Mouse (Mus musculus) cerebellum, adult 18-20 months (tissue): ENCODE results near the gene Skap1.

Source experiments
- DNase-seq, 2 experiments: peaks; one replicate each; pipeline ENCODE4 v3.0.0; 2021

The Skap1 gene

DNA sequence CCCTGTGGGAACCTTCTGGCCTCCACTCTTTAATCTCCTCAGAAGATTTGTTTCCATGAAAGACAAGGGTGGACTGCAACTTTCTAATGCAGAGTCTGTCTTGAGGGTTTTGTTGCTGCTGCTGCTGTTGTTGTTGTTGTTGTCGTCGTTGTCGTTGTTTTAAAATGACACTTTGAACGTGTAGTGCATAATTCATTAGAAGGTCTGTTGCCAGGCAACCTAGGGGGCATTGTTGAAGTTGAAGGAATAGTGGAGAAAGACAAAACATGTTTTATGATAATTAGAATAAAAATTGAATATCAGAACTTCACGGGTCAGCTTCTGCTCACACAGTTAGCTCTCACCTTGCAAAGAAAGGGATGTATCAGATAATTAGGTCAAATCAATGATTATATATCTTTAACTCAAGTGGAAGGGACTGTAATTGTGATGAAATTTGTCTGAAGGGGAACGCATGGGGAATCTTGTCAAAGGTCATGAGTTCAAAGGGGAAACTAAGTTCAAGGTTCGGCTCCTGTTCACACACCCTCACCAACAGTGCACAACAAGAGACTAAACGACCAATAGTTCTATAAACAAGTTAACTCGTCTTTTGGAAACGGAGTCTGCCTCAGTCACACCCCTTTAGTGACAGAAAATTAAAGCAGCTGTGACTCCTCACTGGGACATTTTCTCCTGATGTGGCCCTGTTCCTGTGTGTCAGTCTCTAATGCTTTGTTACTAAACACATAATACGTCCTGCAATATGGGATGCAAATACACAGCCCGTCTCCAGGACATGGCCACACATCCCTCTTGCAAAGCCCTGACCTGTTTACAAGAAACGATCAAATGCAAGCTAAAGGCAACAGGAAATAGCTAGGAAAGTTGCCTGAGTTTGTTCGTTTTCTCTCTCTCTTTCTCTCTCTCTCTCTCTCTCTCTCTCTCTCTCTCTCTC, 112.4 kb downstream of the Skap1 start:
- DNase-seq, result no peak

DNA sequence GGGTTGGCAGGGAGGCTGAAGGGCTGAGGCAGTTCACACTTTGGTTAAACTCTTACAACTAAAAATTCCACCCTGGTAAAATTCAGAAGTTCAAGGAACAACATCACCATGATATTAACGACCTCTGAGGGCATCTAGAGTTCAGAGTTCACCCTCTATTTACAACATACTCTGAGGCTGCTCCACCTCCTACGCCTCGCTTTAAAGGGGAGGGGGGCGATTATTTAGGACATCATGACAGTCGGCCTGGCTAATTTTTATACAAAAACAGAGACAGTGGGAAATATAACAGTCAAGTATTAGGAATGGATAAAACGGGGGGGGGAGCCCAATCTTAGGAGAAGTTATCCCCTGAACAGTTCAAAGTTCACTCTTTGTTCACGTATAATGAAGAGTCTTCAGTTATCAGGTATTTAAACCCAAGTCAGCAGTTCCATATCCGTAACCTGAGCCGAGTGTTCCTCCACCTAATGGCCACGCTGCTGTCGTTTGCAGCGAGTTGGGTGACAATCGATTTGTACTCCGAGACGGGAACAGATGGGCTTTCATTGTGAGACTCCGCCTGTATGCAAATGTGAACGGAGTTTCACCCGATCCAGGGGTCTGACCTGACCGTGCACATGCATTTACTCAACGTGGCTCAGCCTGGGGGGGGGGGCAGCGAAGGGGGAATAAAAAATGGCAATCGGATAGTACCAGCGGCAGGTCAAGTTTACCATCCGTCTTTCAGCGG, 114.3 kb downstream of the Skap1 start:
- no peak for DNase-seq

DNA sequence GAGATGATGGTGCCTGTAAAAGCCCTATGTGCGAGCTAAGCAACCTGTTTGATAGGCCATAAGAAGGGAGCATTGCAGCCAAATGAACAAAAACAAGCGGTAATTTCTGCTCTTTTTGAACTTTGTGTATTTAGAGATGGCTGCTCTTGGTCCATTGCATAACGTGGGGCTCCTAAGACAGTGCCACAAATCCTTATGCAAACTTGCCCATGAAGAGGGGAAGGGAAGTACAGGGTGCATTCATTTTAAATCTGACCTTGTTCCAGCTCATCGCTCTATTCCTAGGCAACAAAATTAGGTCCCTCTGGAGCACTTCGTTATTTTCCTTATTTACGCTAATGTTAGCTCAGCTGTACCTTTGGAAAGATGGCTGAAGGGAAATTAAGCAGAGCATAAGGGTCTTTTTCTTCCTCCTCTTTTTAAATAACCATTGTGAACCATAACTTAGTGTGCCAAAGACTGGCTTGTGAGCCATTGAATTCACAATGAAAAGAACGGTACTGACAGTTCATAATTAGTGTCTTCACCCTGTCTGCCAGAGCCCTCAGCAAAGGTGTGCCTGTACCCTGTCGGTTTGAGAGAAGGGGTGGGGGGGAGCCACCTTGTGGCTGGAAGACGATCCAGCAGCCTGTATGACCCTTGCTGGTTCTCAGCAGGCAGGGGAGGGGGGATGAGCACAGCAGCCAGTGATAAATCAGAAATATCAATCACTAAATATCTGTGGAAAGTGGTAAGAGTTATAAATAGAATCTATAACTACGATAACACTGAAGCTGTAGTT, 117.4 kb downstream of the Skap1 start:
- peak in 1 of 2 experiments; percentile 8 for DNase-seq

DNA sequence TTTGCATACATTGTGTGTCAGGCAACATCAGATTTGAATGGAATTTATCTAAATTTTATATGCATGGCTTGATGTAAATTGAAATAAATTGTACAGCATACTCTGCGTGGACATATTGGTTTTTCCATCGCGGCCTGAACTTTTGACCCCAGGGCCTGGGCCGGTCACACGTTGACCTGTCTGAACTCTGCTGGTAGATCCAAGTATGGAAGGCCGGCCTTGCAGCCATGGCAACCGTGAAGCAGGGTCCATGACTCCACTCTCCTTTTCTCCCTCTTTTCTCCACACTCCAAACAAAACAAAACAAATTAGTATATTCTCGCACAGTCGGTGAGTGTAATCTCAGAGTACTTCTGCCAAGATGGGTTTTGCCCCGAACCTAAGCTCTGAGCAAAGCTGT, 118.2 kb downstream of the Skap1 start:
- DNase-seq, result no peak

DNA sequence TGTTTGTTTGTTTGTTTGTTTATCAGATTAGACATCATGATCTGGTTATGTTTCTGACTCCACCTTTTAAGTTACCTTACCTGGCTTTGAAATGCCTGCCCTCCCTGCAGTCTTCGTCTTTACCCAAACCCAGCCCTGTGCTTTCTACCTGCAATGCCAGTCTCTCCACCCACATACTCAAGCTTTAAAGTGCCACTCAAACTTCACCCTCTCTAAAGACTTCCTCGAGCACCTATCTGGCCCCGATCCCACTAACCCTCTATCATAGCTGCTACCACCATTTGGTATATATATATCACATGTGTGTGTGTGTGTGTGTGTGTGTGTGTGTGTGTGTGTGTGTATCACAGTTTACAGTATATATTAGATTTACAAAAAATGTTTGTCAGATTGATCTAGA, 125.4 kb downstream of the Skap1 start:
- DNase-seq, result no peak

DNA sequence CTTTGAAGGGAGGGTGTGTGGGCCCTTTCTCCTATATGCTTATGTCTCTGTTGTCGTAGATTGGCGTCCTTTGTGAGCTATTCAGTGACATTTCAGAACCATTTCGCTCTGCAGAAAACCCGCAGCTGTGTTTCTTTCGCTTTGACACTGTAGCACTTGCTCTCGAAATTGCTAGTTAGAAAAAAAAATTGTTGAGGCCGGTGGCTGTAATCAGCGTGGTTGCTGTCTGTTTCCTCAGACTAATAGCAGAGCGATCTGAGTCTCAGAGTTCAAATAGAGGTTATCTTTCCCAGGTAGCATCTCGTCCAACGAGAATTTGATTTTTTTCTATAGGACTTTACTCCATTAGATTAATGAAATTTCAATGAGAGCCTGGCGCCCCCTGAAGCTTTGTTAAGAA, 131.5 kb downstream of the Skap1 start:
- DNase-seq, result no peak

DNA sequence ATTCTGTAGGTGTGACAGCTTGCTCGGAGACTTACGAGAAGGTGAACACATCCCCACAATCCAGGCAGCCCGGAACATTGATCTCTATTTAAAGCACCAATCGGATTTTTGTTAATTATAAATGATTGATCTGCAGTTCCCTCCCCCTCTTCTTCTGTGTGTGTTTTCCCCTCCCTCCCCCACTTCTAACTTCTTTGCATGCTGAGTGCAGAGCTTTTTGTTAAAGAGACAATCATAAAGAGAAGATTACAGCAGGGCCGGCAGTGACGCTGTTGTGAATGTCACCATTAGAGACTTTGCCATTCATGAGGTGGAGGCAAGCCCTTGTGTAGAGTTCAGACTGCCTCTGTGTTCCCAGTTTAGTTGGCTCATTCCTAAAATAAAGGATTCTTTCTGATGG, 131.9 kb downstream of the Skap1 start:
- DNase-seq, result no peak

DNA sequence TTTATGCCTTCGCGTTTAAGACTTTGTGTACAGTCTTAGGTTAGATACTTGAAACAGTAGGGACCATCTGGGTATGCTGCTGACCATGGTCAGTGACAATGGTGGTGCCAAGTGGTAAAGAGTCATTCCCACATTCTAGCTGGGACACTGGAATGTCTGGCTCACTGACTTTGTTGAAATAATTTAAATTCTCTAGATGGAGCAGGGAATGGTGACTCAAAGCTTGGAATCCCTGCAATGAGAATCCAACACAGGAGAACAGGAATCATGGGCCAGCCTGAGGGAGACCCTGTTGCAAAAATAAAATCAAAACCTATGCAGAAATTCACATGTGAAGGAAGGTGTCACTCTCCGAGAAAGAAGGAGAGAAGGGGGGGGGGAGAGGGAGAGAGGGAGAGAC, 138.4 kb downstream of the Skap1 start:
- DNase-seq, result no peak

DNA sequence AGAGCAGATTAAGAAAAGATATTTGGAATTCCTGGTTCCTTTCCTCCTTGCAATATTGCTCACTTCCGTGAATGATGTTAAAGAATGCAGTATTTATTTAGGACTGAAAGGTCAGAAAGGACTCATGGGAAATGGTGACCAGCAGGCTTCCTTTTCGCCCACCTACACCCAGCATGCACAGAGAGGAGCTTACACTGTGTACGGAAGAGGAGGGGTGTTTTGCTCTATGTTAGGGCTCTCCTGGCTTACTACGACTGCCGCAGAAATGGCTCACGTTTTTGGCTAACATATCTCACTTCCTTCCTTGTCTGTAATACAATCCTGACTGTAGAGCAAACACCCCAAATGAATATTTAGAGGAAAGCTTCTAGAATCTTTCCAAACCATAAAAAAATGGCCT, 139.9 kb downstream of the Skap1 start:
- DNase-seq, result no peak

DNA sequence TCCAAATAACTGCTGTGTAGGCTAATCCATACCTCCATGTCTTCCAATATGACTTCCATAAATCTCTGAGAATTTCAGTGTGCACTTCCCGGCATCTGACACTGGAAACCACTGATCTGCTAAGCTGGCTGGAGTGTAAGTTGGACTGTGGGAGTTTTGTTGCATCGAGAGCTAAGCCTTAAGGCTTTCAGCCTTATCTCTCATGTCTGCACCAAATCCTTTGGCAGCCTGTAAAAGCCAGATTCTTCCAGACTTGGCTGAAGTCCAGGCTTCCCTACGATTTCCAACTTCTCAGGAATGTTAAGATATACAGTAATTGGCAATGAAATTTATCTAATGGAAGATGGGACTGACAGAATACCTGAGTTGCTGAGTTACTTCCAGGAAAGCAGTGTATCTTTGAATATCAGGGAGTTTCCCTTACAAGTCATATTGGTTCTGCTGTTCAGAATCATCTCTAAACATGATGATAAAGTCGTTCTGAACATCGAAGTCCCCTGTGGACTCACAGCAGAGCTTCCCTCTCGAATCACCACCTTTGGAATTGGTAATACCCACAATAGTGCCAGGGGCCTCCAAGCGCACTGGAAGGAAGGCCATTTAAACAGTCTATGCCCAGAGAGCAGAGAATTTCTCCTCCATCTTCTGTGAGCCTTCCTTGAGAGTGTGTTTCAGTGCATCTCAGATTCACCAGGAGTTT, 140.5 kb downstream of the Skap1 start:
- no peak for DNase-seq

DNA sequence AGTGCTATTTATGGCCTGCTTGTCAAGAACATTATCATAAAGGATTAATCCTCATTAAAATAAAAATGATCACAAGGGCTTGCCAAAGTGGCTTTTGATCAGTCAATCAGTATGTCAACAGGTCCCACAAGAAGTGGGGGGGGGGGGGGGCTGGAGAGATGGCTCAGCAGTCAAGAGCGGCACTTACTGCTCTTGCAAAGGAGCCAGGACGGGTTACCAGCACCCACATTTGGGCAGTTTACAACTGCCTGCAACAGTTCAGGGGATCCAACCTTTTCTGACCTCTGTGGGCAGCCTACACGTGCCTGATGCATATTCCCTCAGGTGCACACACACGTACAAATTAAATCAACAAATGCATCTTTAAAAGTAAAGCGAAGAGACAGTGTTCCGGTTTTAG, 141.1 kb downstream of the Skap1 start:
- no peak for DNase-seq

DNA sequence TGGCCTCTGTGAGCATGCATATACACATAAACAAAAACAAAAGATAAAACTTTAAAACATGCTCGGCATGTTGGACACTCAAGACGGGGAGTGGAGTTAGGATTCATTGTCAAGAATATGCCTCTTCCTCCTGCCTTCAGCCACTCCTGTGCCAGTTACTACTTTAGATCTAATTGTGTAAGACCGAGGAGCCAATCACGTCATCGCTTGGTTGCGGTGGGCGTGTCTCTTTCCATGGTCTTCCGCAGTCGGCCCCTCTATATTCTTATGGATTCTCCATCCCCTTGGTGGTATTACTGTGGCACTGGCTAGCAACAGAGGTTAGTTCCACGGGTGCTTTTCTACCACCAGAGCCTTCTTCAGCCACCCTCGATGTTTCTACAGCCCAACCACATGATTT, 148.2 kb downstream of the Skap1 start:
- DNase-seq, result no peak

DNA sequence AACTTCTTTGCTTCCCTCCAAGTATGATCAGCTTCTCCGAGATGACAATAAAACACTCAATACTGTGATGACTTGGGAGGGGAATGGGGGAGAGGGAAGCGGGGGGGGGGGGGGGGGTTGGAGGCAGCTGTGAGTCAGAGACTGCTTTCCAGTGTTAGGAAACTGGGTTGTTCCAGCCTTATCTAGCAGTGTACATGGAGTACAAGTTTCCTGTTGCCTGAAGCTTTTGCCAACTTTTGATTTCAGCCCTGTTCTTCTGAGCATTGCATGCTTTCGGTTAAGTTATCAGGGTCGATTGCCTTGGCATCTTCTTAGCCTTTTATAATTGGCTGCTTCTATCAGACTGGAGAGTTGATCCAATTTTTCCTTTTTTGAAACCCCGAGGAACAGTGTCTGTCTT, 152.4 kb downstream of the Skap1 start:
- DNase-seq, result no peak

DNA sequence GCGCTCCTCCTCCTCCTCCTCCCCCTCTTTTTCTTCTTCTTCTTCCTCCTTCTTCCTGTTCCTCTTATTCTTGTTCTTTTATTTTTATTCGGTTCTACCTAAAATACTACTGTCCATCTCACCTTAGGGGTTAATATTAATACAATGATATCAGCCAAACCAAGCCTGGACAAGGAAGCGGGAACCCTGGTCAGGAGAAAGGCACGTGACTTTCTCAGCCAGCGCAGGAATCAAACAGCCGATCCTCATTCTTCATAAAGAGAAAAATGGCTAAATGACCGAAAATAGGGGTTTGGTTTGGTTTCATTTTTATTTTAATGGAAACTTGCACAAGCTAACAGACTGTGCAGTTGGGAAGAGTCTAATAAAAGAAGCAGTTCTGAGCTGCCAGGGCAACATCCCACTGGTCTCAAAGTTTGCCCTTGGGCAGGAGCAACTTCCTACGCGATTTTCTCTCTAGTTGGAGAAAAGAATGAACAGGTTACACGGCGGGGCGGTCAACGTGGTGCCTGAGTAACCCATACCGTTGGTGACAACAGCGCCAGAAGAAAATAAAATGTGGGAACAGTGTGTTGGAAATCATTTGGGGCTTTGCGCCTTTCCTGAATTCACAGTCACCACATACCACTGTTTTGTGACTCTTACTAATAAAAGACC, 154.5 kb downstream of the Skap1 start:
- DNase-seq, result no peak

DNA sequence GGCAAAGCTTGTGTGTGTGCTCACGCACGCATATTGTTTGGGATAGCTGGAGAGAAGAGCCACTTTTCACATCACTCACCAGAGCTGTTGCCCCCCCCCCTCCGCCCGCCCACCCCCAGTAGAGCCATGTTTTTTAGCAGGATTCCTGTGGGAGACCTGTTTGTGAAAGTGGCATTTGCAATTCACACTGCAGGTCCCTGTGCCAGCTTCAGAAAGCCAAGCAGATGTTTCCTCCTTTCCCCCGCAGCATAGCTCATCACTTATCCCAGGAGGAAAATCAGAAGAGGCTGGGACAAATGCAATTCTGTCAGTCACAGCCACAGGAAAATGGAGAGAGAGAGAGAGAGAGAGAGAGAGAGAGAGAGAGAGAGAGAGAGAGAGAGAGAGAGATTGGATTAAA, 155.2 kb downstream of the Skap1 start:
- DNase-seq, result no peak

DNA sequence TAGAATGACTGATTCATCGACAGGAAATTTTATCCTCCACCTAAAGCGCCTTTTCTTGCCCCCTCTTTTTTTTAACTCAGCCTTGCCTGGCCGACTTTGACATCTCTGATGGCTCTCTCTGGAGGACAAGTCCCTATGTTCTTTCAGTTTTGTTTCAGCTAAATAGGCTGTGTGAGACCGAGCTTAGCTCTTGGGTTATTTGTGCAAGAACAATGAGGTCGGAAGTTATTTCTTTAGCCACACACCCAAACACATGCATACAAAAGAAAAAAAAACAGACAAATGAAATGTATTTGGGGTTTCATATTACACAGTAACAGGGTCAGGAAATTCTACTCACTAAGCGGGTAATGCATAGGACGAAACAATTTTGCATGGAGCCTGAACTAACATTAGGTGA, 155.6 kb downstream of the Skap1 start:
- DNase-seq, result no peak

DNA sequence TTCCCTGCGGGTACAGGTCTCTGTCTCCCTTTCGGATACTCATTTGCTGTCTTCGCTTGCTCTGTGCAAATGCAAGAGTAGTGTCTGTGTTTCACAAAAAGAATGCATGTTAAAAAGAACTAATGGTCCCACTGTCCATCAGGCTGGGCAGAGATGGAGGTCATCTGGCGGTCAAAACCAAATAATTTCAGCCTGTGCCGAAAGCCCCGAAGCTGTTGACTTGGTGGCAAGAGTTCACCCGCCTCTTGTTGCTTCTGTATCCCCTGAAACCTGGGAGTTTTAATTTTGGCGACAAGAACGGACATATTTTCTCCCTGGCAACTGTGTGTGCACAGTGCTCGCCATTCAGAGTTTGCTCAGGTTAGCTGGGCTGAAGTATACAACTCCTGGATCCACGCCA, 156.3 kb downstream of the Skap1 start:
- no peak for DNase-seq

DNA sequence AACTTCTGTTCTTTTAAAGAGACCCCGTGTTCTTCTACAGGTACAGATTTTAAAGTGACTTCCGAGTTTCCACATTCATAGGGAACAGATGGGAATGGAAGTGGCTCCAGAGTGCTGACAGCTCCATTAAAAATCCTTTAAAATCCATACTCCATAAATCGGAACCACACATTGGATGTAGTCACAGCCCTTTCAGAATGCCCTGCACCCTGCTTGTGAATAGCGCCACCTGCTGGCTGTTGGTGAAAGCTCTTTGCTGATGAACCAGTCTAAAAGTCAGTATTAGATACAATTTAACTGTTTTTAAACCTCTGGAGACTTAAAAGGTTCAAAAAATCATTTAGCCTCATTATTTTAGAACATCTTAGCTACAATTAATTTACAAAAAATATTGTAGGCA, 156.8 kb downstream of the Skap1 start:
- DNase-seq, result peak; percentile 69 to 74

DNA sequence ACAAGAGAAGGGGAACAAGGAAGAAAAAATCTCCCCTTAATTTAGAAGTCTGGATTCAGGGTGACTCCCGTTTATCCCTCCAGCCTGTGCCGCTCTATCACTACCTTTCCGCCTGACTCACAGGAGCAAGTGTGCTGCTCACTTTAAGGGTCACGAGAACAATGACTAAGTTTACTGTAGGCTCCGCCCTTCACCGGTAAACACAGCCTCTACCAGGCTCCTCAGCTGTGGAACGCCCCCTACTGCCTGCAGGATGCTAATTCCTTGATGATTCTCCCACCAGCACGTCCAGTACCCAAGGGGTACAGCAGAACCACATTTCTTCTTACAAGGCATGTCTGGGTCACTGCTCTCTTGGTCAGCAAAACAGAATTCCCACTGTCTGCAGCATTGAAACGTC, 158.4 kb downstream of the Skap1 start:
- DNase-seq, result no peak

DNA sequence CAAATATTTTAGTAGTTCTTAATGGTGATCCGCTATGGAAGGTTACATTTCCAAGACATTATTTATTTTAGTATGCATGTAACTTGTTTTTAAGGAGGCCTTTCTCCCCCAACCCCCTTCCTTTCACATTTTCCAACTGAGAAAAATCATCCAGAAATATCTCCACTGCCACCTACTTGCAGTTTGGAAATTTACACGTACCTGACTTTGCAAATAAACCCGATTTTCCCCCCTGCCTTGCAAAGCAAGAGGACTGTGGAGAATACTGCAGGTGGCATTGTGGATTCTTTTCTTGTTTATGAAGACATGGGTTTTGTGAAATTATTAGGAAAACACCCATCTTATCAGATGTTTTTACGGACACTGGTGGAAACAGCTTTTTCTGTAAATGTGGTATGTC, 160.0 kb downstream of the Skap1 start:
- no peak for DNase-seq

DNA sequence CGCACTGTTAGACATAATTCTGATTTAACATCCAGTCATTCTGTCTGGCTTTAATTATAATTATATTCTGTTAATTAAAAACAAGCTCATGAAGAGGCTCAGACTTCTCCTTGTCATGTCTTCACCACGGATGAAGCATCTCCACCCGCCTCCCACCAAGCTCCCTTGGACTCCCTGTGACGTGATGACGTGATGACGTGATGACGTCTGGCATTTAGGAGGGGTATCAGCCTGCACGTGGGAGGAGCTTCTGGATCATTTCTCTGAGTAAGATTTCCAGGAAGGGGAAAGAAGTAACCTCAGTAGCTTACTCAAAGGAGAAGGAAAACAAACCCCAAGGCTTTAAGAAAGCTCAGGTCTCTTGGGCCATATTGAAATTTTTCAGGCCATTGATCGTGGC, 165.4 kb downstream of the Skap1 start:
- peak in 1 of 2 experiments; percentile 2 for DNase-seq

DNA sequence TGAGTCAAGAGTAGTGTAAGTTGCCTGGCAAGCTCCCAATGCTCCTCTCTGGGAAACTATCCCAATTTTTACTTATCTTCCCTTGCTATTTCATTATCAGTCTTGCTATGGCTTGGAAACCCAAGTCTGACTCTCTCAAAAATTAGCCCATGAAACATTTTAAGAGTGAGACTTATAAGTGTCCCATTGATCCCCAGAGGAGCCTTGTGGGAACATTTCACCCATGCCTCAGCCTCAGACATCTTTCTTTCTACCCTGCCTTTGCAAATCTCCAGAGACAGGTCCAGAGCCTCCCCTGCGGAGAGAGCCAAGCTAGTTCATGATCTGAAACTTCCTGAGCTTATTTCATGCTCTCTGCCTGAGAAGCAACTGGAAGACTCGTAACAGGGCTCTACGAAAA, 167.1 kb downstream of the Skap1 start:
- DNase-seq, result no peak
